Mouse (Mus musculus): Measurements from ENCODE around the gene Nr2f1. TPM values are rescaled to one million over a fixed set of nuclear protein-coding genes. Genes with fewer than 3 reads are reported as not detected.

Nr2f1 gene
- polyA plus RNA-seq, 1 experiment from 2014 or later, result 19.6 TPM

- DNase-seq (ENCODE audit: low spot score), result no peak
- H3K4me3 ChIP-seq, result no peak overlapping the region
- H3K27ac ChIP-seq, result no peak overlapping the region
- no peaks in the 10 kb centered on the region for H3K36me3 ChIP-seq
- WGBS, result 2% methylated on average over 17 of the region's 17 CpGs
- peaks cover 6% of the 10 kb centered on the region; the same call in 1 of the 2 replicates for H3K4me1 ChIP-seq
- H3K9me3 ChIP-seq (replicated peaks), result no peaks in the 10 kb centered on the region
- H3K27me3 ChIP-seq (ENCODE audit: low read depth, poor library complexity, severe bottlenecking), result peaks cover 99% of the 10 kb centered on the region
These were observed 27.4 kb downstream of the Nr2f1 start for GRCm38 (mm10) chr13:78171984-78172636.

GRCm38 (mm10) chr13:78171320-78171719 lies 28.2 kb downstream of the Nr2f1 start:
- WGBS, result under 1% methylated on average over 15 of the region's 15 CpGs
- Histone ChIP-seq H3K27me3 (ENCODE audit: low read depth, poor library complexity, severe bottlenecking) (peaks cover 99% of the 10 kb centered on the region), H3K4me3 (no peak overlapping the region), H3K4me1 (peaks cover 6% of the 10 kb centered on the region; the same call in 1 of the 2 replicates), H3K36me3 (no peaks in the 10 kb centered on the region), H3K27ac (no peak overlapping the region), H3K9me3 (replicated peaks) (no peaks in the 10 kb centered on the region)
- DNase-seq (ENCODE audit: low spot score), result peak; percentile 68

GRCm38 (mm10) chr13:78168166-78168565 lies 31.4 kb downstream of the Nr2f1 start:
- DNase-seq (ENCODE audit: low spot score), result no peak
- peaks cover 95% of the 10 kb centered on the region for H3K27me3 ChIP-seq (ENCODE audit: low read depth, poor library complexity, severe bottlenecking)
- H3K36me3 ChIP-seq, result no peaks in the 10 kb centered on the region
- WGBS, result 44% methylated on average over 4 of the region's 4 CpGs
- no peaks in the 10 kb centered on the region for H3K9me3 ChIP-seq (replicated peaks)
- no peak overlapping the region for H3K27ac ChIP-seq
- no peak overlapping the region for H3K4me3 ChIP-seq
- H3K4me1 ChIP-seq, result peaks cover 7% of the 10 kb centered on the region; the same call in 1 of the 2 replicates

- DNase-seq (ENCODE audit: low spot score), result no peak
- no peaks in the 10 kb centered on the region for H3K36me3 ChIP-seq
- peaks cover 12% of the 10 kb centered on the region; the same call in 1 of the 2 replicates for H3K4me1 ChIP-seq
- no peak overlapping the region for H3K27ac ChIP-seq
- H3K4me3 ChIP-seq, result no peak overlapping the region
- H3K27me3 ChIP-seq (ENCODE audit: low read depth, poor library complexity, severe bottlenecking), result peaks cover 87% of the 10 kb centered on the region
- H3K9me3 ChIP-seq (replicated peaks), result no peaks in the 10 kb centered on the region
These were observed 34.6 kb downstream of the Nr2f1 start for GRCm38 (mm10) chr13:78164941-78165340.

GRCm38 (mm10) chr13:78163087-78163958 lies 36.2 kb downstream of the Nr2f1 start:
- Histone ChIP-seq H3K4me3 (peak overlapping the region; percentile 66), H3K27me3 (ENCODE audit: low read depth, poor library complexity, severe bottlenecking) (peaks cover 70% of the 10 kb centered on the region), H3K36me3 (no peaks in the 10 kb centered on the region), H3K4me1 (peaks cover 12% of the 10 kb centered on the region; the same call in 1 of the 2 replicates), H3K27ac (peak overlapping the region; percentile 74), H3K9me3 (replicated peaks) (no peaks in the 10 kb centered on the region)
- DNase-seq (ENCODE audit: low spot score), result peak; percentile 82
- WGBS, result under 1% methylated on average over 86 of the region's 86 CpGs

- Histone ChIP-seq H3K27ac (no peak overlapping the region), H3K9me3 (replicated peaks) (no peaks in the 10 kb centered on the region), H3K4me3 (no peak overlapping the region), H3K27me3 (ENCODE audit: low read depth, poor library complexity, severe bottlenecking) (peaks cover 59% of the 10 kb centered on the region), H3K4me1 (peaks cover 12% of the 10 kb centered on the region; the same call in 1 of the 2 replicates), H3K36me3 (no peaks in the 10 kb centered on the region)
- WGBS, result 57% methylated on average over 2 of the region's 2 CpGs
- DNase-seq (ENCODE audit: low spot score), result no peak
These were observed 37.4 kb downstream of the Nr2f1 start for GRCm38 (mm10) chr13:78162149-78162548.

GRCm38 (mm10) chr13:78157465-78157864 lies 42.1 kb downstream of the Nr2f1 start:
- Histone ChIP-seq H3K36me3 (no peaks in the 10 kb centered on the region), H3K4me3 (no peak overlapping the region), H3K27ac (no peak overlapping the region), H3K27me3 (ENCODE audit: low read depth, poor library complexity, severe bottlenecking) (peaks cover 19% of the 10 kb centered on the region), H3K4me1 (no peaks in the 10 kb centered on the region), H3K9me3 (replicated peaks) (no peaks in the 10 kb centered on the region)
- no peak for DNase-seq (ENCODE audit: low spot score)
- 86% methylated on average over 5 of the region's 5 CpGs for WGBS

Other genes with a start within 250 kb of the Nr2f1 start
- gene Pou5f2, start 174.9 kb downstream of the Nr2f1 start, polyA plus RNA-seq (2016; fragmentation: Nextera tagmentation; extraction: Ambion mirVana), result 1.1 and 1.8 TPM in 2 replicates